In the genomic region with DNA sequence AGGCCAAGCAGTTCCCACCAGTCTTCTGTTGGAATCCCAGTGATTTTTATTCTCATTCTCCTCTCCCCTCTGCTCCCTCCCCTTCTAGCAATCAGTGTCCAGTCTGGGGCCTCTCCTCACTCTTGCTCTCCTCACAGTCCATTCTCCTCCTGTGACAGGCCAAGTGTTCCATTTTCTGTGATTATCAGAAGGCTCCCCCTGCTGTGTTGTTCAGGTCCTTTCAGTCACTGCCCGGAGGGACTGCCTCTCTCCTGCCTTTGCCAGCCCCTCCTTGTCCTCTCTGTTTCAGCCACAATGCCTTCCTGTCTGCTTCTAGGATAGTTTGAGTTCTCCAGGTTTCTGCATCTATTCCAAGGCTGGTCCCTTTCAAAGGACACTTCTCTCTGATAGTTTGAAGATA, we compare ENCODE assay signal across 18 mouse cellular contexts. TPM values are rescaled to one million over a fixed set of nuclear protein-coding genes. Genes with fewer than 3 reads are reported as not detected.
A peak's percentile ranks its signal among the peaks of the same experiment; 100 is the strongest.
DNase-seq lines count a peak whose midpoint lies in the region; ATAC-seq and TF ChIP-seq lines count a peak whose summit lies in the region.
"Had no signal": no experiment of that assay in that cellular context is flagged by ENCODE, and none has a peak within 500 bp of the region (broad histone marks: within the 10 kb centered on the region; RNA-seq: fewer than 3 reads in every experiment).

No protein-coding gene starts in this region.

- peak; percentile 35; the same call in 1 of the 2 replicates for TF ChIP-seq CTCF in liver, embryonic 14.5 days (IDR thresholded peaks at IDR 0.05; ENCODE audit: low read depth)
- no peak for TF ChIP-seq CTCF in MEL (IDR thresholded peaks at IDR 0.05 in 2 of 3, conservative IDR thresholded peaks at IDR 0.05 in 1 of 3; ENCODE audit: control insufficient read depth in 1 of 3, insufficient read depth in 1 of 3, low read depth in 2 of 3, low read length in 3 of 3, poor library complexity in 1 of 3, severe bottlenecking in 1 of 3)
- no peak for TF ChIP-seq CTCF in thymus, adult 2 months (IDR thresholded peaks at IDR 0.05; ENCODE audit: borderline replicate concordance, control insufficient read depth, extremely low read depth, insufficient read depth, low read length, poor library complexity)

- no peak overlapping the region for H3K4me3 ChIP-seq in liver, embryonic 14.5 days (ENCODE audit: insufficient read depth in 1 of 2, low read depth in 2 of 2, low read length in 2 of 2)
- no peak overlapping the region for H3K4me3 ChIP-seq in liver, embryonic 12.5 days
- no peak overlapping the region for H3K4me3 ChIP-seq in MEL (ENCODE audit: control insufficient read depth in 1 of 2, insufficient read depth in 1 of 2, low read depth in 2 of 2, low read length in 2 of 2)
- H3K4me3 ChIP-seq in thymus, adult 2 months (ENCODE audit: control insufficient read depth, insufficient read depth, low read length), result no peak overlapping the region
- H3K4me3 ChIP-seq: hindbrain, embryonic 10.5 days had no signal

- no peaks in the 10 kb centered on the region for H3K79me2 ChIP-seq in MEL (ENCODE audit: control insufficient read depth, insufficient read depth, low read length, poor library complexity)

- DNase-seq in cerebellum, postnatal 4 days (ENCODE audit: low spot score in 2 of 2), result no peak
- no peak for DNase-seq in liver, embryonic 14.5 days (ENCODE audit: low read depth in 3 of 3, low spot score in 3 of 3)
- DNase-seq in MEL (ENCODE audit: low read depth, low spot score), result no peak
- no peak for DNase-seq in thymus, adult 2 months
- no peak for DNase-seq in frontal cortex, adult 2 months (ENCODE audit: extremely low spot score in 1 of 2, low spot score in 1 of 2)
- DNase-seq: cerebellum, adult 9-10 months; kidney, adult 8-10 months; left cerebral cortex, postnatal 4 days had no signal

- WGBS in liver, embryonic 14.5 days (ENCODE audit: insufficient replicate concordance), result 7% methylated on average over 1 of the region's 1 CpGs
- WGBS in liver, embryonic 12.5 days (ENCODE audit: insufficient replicate concordance), result 40% methylated on average over 1 of the region's 1 CpGs
- WGBS in thymus, adult 2 months, result 17% methylated on average over 1 of the region's 1 CpGs

- no peak for TF ChIP-seq EP300 in liver, embryonic 14.5 days (IDR thresholded peaks at IDR 0.05; ENCODE audit: low read depth)
- no peak for TF ChIP-seq EP300 in MEL (IDR thresholded peaks at IDR 0.05; ENCODE audit: low read depth in 1 of 2, low read length in 2 of 2)

- H3K27ac ChIP-seq in liver, embryonic 14.5 days, result no peak overlapping the region
- no peak overlapping the region for H3K27ac ChIP-seq in liver, embryonic 12.5 days
- H3K27ac ChIP-seq in MEL (ENCODE audit: control insufficient read depth, low read depth, low read length), result no peak overlapping the region
- no peak overlapping the region for H3K27ac ChIP-seq in thymus, adult 2 months (ENCODE audit: control insufficient read depth, insufficient read depth, low read length)
- H3K27ac ChIP-seq: hindbrain, embryonic 10.5 days had no signal

- H3K27me3 ChIP-seq in liver, embryonic 14.5 days (ENCODE audit: control insufficient read depth, insufficient read depth, low read length), result no peaks in the 10 kb centered on the region
- no peaks in the 10 kb centered on the region for H3K27me3 ChIP-seq in liver, embryonic 12.5 days (replicated peaks)
- peaks cover 2 to 8% of the 10 kb centered on the region in 2 experiments for H3K27me3 ChIP-seq in MEL (ENCODE audit: control insufficient read depth in 1 of 2, insufficient read depth in 2 of 2, low read length in 2 of 2)
- H3K27me3 ChIP-seq in thymus, adult 2 months (ENCODE audit: control insufficient read depth, insufficient read depth, low read length), result no peaks in the 10 kb centered on the region

- no peak overlapping the region for H3K4me2 ChIP-seq in liver, embryonic 14.5 days (ENCODE audit: low read depth)
- H3K4me2 ChIP-seq in liver, embryonic 12.5 days, result no peak overlapping the region

- H3K36me3 ChIP-seq in liver, embryonic 14.5 days (replicated peaks; ENCODE audit: control insufficient read depth, insufficient read depth, low read depth), result no peaks in the 10 kb centered on the region
- H3K36me3 ChIP-seq in liver, embryonic 12.5 days, result no peaks in the 10 kb centered on the region
- no peaks in the 10 kb centered on the region for H3K36me3 ChIP-seq in MEL (ENCODE audit: control insufficient read depth in 1 of 2, insufficient read depth in 2 of 2, low read length in 2 of 2)
- H3K36me3 ChIP-seq in thymus, adult 2 months (ENCODE audit: control insufficient read depth, insufficient read depth, low read length), result no peaks in the 10 kb centered on the region
- H3K36me3 ChIP-seq: hindbrain, embryonic 10.5 days had no signal

- no peak; the same call in none of the 2 replicates for TF ChIP-seq RAD21 in MEL (IDR thresholded peaks at IDR 0.05; ENCODE audit: low read depth, low read length)

- ATAC-seq in cerebellum, adult (ENCODE audit: insufficient number of reproducible peaks, low FRiP score, low TSS enrichment), result peak; percentile 31; the same call in 1 of the 2 replicates
- ATAC-seq in liver, embryonic 14.5 days (ENCODE audit: insufficient read depth), result no peak
- no peak for ATAC-seq in liver, embryonic 12.5 days
- ATAC-seq in monocyte, adult 5-6 weeks (replicated peaks; ENCODE audit: insufficient number of reproducible peaks, low FRiP score, low TSS enrichment, poor library complexity, severe bottlenecking), result peak; percentile 68
- ATAC-seq: forebrain, embryonic 16.5 days had no signal

- TF ChIP-seq POLR2A in MEL (IDR thresholded peaks at IDR 0.05; ENCODE audit: control insufficient read depth in 1 of 2, insufficient read depth in 1 of 2, low read depth in 1 of 2, low read length in 2 of 2, poor library complexity in 1 of 2), result no peak
- TF ChIP-seq POLR2A in thymus, adult 2 months (IDR thresholded peaks at IDR 0.05; ENCODE audit: control insufficient read depth, extremely low read depth, insufficient read depth, low read length, poor library complexity), result no peak

- H3K9me3 ChIP-seq in liver, embryonic 14.5 days (ENCODE audit: control insufficient read depth, low read length), result no peaks in the 10 kb centered on the region
- H3K9me3 ChIP-seq in liver, embryonic 12.5 days (replicated peaks), result no peaks in the 10 kb centered on the region
- no peaks in the 10 kb centered on the region for H3K9me3 ChIP-seq in MEL (replicated peaks; ENCODE audit: insufficient read depth, low read length)
- H3K9me3 ChIP-seq: hindbrain, embryonic 10.5 days had no signal

- no peak overlapping the region for H3K9ac ChIP-seq in liver, embryonic 14.5 days (replicated peaks)
- no peak overlapping the region for H3K9ac ChIP-seq in liver, embryonic 12.5 days
- no peak overlapping the region for H3K9ac ChIP-seq in MEL (ENCODE audit: control insufficient read depth, low read depth, low read length, poor library complexity, severe bottlenecking)

- H3K4me1 ChIP-seq in liver, embryonic 14.5 days (replicated peaks; ENCODE audit: control insufficient read depth in 2 of 2, insufficient read depth in 2 of 2, low read length in 1 of 2), result no peaks in the 10 kb centered on the region
- H3K4me1 ChIP-seq in liver, embryonic 12.5 days, result no peaks in the 10 kb centered on the region
- no peaks in the 10 kb centered on the region for H3K4me1 ChIP-seq in MEL (ENCODE audit: control insufficient read depth in 1 of 2, insufficient read depth in 2 of 2, low read length in 2 of 2)
- H3K4me1 ChIP-seq in thymus, adult 2 months (replicated peaks; ENCODE audit: control insufficient read depth, insufficient read depth, low read length), result no peaks in the 10 kb centered on the region

TF ChIP-seq in MEL, 35 proteins besides CTCF, POLR2A, EP300 and RAD21:
- TF ChIP-seq POLR2AphosphoS5 (IDR thresholded peaks at IDR 0.05; ENCODE audit: borderline replicate concordance, low read depth, low read length) (no peak), SMC3 (IDR thresholded peaks at IDR 0.05; ENCODE audit: low read depth, low read length) (0 out of 2 replicates have a peak, but pooled peaks have one; percentile 16)

RNA-seq across cellular contexts. Expression of a gene that starts 33.5 kb away (rescaled TPM):
- polyA plus RNA-seq in liver, embryonic 14.5 days (2012; rRNA removed), result 0.12 and 0.23 TPM in 2 replicates
- polyA plus RNA-seq in liver, embryonic 14.5 days (2014; fragmentation: Nextera tagmentation; extraction: Ambion mirVana), result 0.10 and 0.33 TPM in 2 replicates
- 0.07 and 0.17 TPM in 2 replicates for polyA plus RNA-seq in liver, embryonic 12.5 days (2016; fragmentation: Nextera tagmentation; extraction: Ambion mirVana)
- total RNA-seq in MEL (2012; rRNA removed), result 1.7 and 2.1 TPM in 2 replicates
- 1 to 10 TPM in 1 of 2 experiments, not detected in 1; 1.3 TPM for polyA plus RNA-seq in MEL (2012; ENCODE audit: insufficient read depth in 1 of 2, insufficient read length in 2 of 2, low read depth in 1 of 2, low replicate concordance in 2 of 2, missing spikeins in 1 of 2)
- total RNA-seq in monocyte, adult 5-6 weeks (2017), result 111 to 182 TPM (median 181 TPM) in 3 replicates
- 1.8 TPM in 2 replicates for polyA plus RNA-seq in thymus, adult 2 months (2012; rRNA removed)
- polyA plus RNA-seq in frontal cortex, adult 2 months (2012; rRNA removed), result 1.6 and 2.0 TPM in 2 replicates

RNA-seq across cellular contexts. Expression of a gene that starts 35.8 kb away (rescaled TPM):
- polyA plus RNA-seq in liver, embryonic 14.5 days (2012; rRNA removed), result not detected in 2 replicates
- polyA plus RNA-seq in liver, embryonic 14.5 days (2014; fragmentation: Nextera tagmentation; extraction: Ambion mirVana), result not detected in 2 replicates
- not detected in 2 replicates for polyA plus RNA-seq in liver, embryonic 12.5 days (2016; fragmentation: Nextera tagmentation; extraction: Ambion mirVana)
- total RNA-seq in MEL (2012; rRNA removed), result not detected in 2 replicates
- polyA plus RNA-seq in MEL (2012; ENCODE audit: insufficient read depth in 1 of 2, insufficient read length in 2 of 2, low read depth in 1 of 2, low replicate concordance in 2 of 2, missing spikeins in 1 of 2), result not detected
- not detected in 3 replicates for total RNA-seq in monocyte, adult 5-6 weeks (2017)
- polyA plus RNA-seq in thymus, adult 2 months (2012; rRNA removed), result not detected in 2 replicates
- not detected in 2 replicates for polyA plus RNA-seq in frontal cortex, adult 2 months (2012; rRNA removed)
- total RNA-seq: layer of hippocampus, adult 8-10 months; left cerebral cortex, postnatal 4 days; neutrophil, adult 5-6 weeks had no signal
- polyA plus RNA-seq: embryonic facial prominence, embryonic 14.5 days; forebrain, embryonic 16.5 days; hindbrain, embryonic 10.5 days; lung, embryonic 16.5 days; testis, adult 2 months had no signal

RNA-seq across cellular contexts. Expression of a gene that starts 51.5 kb away (rescaled TPM):
- polyA plus RNA-seq in liver, embryonic 14.5 days (2012; rRNA removed), result 14.5 and 26.9 TPM in 2 replicates
- polyA plus RNA-seq in liver, embryonic 14.5 days (2014; fragmentation: Nextera tagmentation; extraction: Ambion mirVana), result 55.8 and 57.3 TPM in 2 replicates
- 66.0 and 71.2 TPM in 2 replicates for polyA plus RNA-seq in liver, embryonic 12.5 days (2016; fragmentation: Nextera tagmentation; extraction: Ambion mirVana)
- 50.6 and 57.8 TPM in 2 replicates for total RNA-seq in MEL (2012; rRNA removed)
- 10 to 100 TPM in 1 of 2 experiments, not detected in 1; 56.5 TPM for polyA plus RNA-seq in MEL (2012; ENCODE audit: insufficient read depth in 1 of 2, insufficient read length in 2 of 2, low read depth in 1 of 2, low replicate concordance in 2 of 2, missing spikeins in 1 of 2)
- 43.8 to 58.3 TPM (median 56.8 TPM) in 3 replicates for total RNA-seq in monocyte, adult 5-6 weeks (2017)
- polyA plus RNA-seq in thymus, adult 2 months (2012; rRNA removed), result 26.2 and 28.2 TPM in 2 replicates
- 31.8 and 32.2 TPM in 2 replicates for polyA plus RNA-seq in frontal cortex, adult 2 months (2012; rRNA removed)

Comparison
In these comparisons a context has a peak if more than half of its experiments do, and no peak if none do; other contexts are left out.
1. ATAC-seq: peak in cerebellum, adult (single experiment) and monocyte, adult 5-6 weeks (single experiment); none in liver, embryonic 14.5 days (single experiment) and liver, embryonic 12.5 days (single experiment).